Mouse (Mus musculus): ENCODE measurements around the gene Dclk1.

DNA sequence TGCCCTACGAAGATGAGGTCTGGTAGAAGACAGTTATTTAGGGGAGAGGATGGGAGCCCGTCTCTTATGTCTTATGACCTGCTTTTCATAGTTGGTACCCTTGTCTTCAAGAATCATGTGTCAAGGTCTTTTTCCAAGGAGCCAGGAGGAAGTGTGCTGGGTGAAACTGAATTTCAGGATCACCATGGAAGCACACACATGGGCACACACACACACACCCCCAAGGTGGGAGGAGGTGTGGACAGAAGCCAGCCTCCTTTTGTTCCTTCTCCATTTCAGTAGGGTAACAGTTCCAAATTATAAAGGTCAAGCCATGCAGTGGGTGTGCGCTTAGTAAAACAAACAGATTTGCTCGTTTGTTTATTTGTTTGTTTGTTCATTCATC lies 330.1 kb downstream of the Dclk1 start:
- no peak for TF ChIP-seq CTCF (IDR thresholded peaks at IDR 0.05; ENCODE audit: low read depth)
- no peak for TF ChIP-seq EP300 (IDR thresholded peaks at IDR 0.05; ENCODE audit: low read depth)

Data from liver, embryonic 14.5 days (tissue).